Mouse (Mus musculus) kidney, embryonic 15.5 days (tissue): ENCODE results near the gene Spata21. TPM values are rescaled to one million over a fixed set of nuclear protein-coding genes. Genes with fewer than 3 reads are reported as not detected.

Source experiments
- ATAC-seq: fragments of 200-750 bp; cut with Nextera tagmentation; replicated peaks from 2 replicates; pipeline ENCODE4 v1.8.0; 2017; ENCODE audit warnings: moderate TSS enrichment; ENCODE audit not compliant: low FRiP score
- H3K27ac ChIP-seq: fragments of 300-500 bp; sonication (generic); 2 replicates; pipeline ENCODE4 v1.5.1; 2015; ENCODE audit warnings: mild to moderate bottlenecking, inconsistent platforms
- H3K27me3 ChIP-seq: fragments of 300-500 bp; sonication (generic); 2 replicates; pipeline ENCODE4 v1.6.1; 2015; ENCODE audit warnings: inconsistent platforms
- H3K36me3 ChIP-seq: fragments of 300-500 bp; sonication (generic); 2 replicates; pipeline ENCODE4 v1.6.1; 2015; ENCODE audit warnings: inconsistent platforms
- H3K4me1 ChIP-seq: fragments of 300-500 bp; sonication (generic); 2 replicates; pipeline ENCODE4 v1.6.1; 2015; ENCODE audit warnings: inconsistent platforms
- H3K4me2 ChIP-seq: fragments of 300-500 bp; sonication (generic); 2 replicates; pipeline ENCODE4 v1.6.1; 2015; ENCODE audit warnings: moderate library complexity, mild to moderate bottlenecking, inconsistent platforms
- H3K4me3 ChIP-seq: fragments of 300-500 bp; sonication (generic); replicated peaks from 2 replicates; pipeline ENCODE4 v1.5.1; 2015; ENCODE audit warnings: mild to moderate bottlenecking, inconsistent platforms
- H3K9ac ChIP-seq: fragments of 300-500 bp; sonication (generic); 2 replicates; pipeline ENCODE4 v1.6.1; 2015; ENCODE audit warnings: mild to moderate bottlenecking, inconsistent platforms
- H3K9me3 ChIP-seq: fragments of 300-500 bp; sonication (generic); replicated peaks from 2 replicates; pipeline ENCODE4 v1.6.1; 2016; ENCODE audit warnings: inconsistent platforms
- WGBS: fragments of 180-500 bp; shearing (Covaris S2); methylation state at CpG from one replicate; pipeline ENCODE4 v1.1.7; 2015; ENCODE audit warnings: mixed read lengths; 5-methylcytosine and 5-hydroxymethylcytosine counted together
- polyA plus RNA-seq: library from polyadenylated mRNA; unstranded; fragments of >200 nt; fragmentation: Nextera tagmentation; extraction: Ambion mirVana; gene quantifications from 2 replicates; pipeline ENCODE4 v1.2.1, GENCODE M21; 2015

The Spata21 gene
- polyA plus RNA-seq, 1 experiment from 2014 or later = 0.64 TPM

- H3K9ac ChIP-seq = peak within 1 kb of the TSS; percentile 72
- H3K27me3 ChIP-seq = no peaks in the 10 kb centered on the region
- H3K4me2 ChIP-seq = peak within 1 kb of the TSS; percentile 71
- H3K4me1 ChIP-seq = peaks cover 28% of the 10 kb centered on the region
- H3K4me3 ChIP-seq = peak within 1 kb of the TSS; percentile 72
- no peaks in the 10 kb centered on the region for H3K9me3 ChIP-seq
- peaks cover 28% of the 10 kb centered on the region for H3K36me3 ChIP-seq
- peak; percentile 94 for ATAC-seq
- WGBS = 1% methylated on average over 77 of the region's 77 CpGs
- peak within 1 kb of the TSS; percentile 96 for H3K27ac ChIP-seq
Observed at GRCm38 (mm10) chr4:141060426-141061301, 27.5 kb upstream of the Spata21 start, which contains the start of gene Crocc. Gene Crocc (minus strand): TSS chr4:141060550.

GRCm38 (mm10) chr4:141064104-141064659, 24.0 kb upstream of the Spata21 start:
- peaks cover 40% of the 10 kb centered on the region for H3K36me3 ChIP-seq
- no peak overlapping the region for H3K9ac ChIP-seq
- H3K27ac ChIP-seq = no peak overlapping the region
- no peak overlapping the region for H3K4me3 ChIP-seq
- H3K9me3 ChIP-seq = no peaks in the 10 kb centered on the region
- no peak overlapping the region for H3K4me2 ChIP-seq
- H3K27me3 ChIP-seq = no peaks in the 10 kb centered on the region
- ATAC-seq = no peak
- peaks cover 16% of the 10 kb centered on the region for H3K4me1 ChIP-seq
- WGBS = 86% methylated on average over 4 of the region's 4 CpGs

- Histone ChIP-seq H3K4me3 (no peak overlapping the region), H3K9ac (no peak overlapping the region), H3K36me3 (peaks cover 49% of the 10 kb centered on the region), H3K27me3 (no peaks in the 10 kb centered on the region), H3K4me2 (no peak overlapping the region), H3K9me3 (no peaks in the 10 kb centered on the region), H3K27ac (no peak overlapping the region), H3K4me1 (peaks cover 9% of the 10 kb centered on the region)
- WGBS = 5% methylated on average over 8 of the region's 8 CpGs
- no peak for ATAC-seq
Observed at GRCm38 (mm10) chr4:141065123-141065522, 23.0 kb upstream of the Spata21 start.

GRCm38 (mm10) chr4:141066709-141067515, 21.2 kb upstream of the Spata21 start:
- no peak overlapping the region for H3K4me3 ChIP-seq
- 76% methylated on average over 12 of the region's 12 CpGs for WGBS
- H3K4me2 ChIP-seq = no peak overlapping the region
- no peaks in the 10 kb centered on the region for H3K27me3 ChIP-seq
- peaks cover 67% of the 10 kb centered on the region for H3K36me3 ChIP-seq
- H3K4me1 ChIP-seq = no peaks in the 10 kb centered on the region
- no peak for ATAC-seq
- no peak overlapping the region for H3K9ac ChIP-seq
- H3K9me3 ChIP-seq = no peaks in the 10 kb centered on the region
- H3K27ac ChIP-seq = no peak overlapping the region

DNA sequence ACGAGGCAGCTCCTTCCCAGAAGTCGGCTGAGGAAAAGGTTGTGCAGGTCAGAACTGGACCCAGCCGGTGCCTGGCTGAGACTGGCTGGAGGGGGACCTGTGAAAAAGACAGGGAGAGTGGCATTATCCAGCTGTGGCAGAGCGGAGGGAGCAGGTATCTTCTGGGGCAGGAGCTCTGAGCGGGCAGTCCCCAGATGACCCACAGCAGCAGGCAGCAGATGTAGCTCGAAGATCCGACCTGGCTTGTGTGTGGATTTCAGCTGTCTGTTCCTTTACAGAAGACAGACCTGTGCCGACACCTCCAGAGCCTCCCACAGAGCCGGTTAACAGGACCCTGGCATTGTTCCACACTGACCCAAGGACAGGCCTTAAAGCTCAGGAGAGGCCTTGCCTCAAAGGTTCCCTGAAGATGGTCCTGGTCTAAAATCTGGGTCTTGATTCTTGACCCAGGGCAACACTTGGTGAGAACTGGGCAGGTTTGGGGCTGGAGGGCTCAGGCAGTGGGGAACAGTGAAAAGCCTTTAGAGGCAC, 20.6 kb upstream of the Spata21 start:
- WGBS = 87% methylated on average over 9 of the region's 9 CpGs
- Histone ChIP-seq H3K4me1 (no peaks in the 10 kb centered on the region), H3K4me2 (no peak overlapping the region), H3K27me3 (no peaks in the 10 kb centered on the region), H3K9me3 (no peaks in the 10 kb centered on the region), H3K36me3 (peaks cover 74% of the 10 kb centered on the region), H3K4me3 (no peak overlapping the region), H3K9ac (no peak overlapping the region), H3K27ac (0 out of 2 replicates have a peak overlapping the region, but pooled peaks have one; percentile 6)
- ATAC-seq = no peak

GRCm38 (mm10) chr4:141068655-141069054, 19.5 kb upstream of the Spata21 start:
- no peaks in the 10 kb centered on the region for H3K27me3 ChIP-seq
- H3K4me1 ChIP-seq = no peaks in the 10 kb centered on the region
- peaks cover 84% of the 10 kb centered on the region for H3K36me3 ChIP-seq
- no peak overlapping the region for H3K4me2 ChIP-seq
- H3K9me3 ChIP-seq = no peaks in the 10 kb centered on the region
- no peak overlapping the region for H3K4me3 ChIP-seq
- H3K27ac ChIP-seq = no peak overlapping the region
- no peak for ATAC-seq
- 93% methylated on average over 8 of the region's 8 CpGs for WGBS
- H3K9ac ChIP-seq = no peak overlapping the region

DNA sequence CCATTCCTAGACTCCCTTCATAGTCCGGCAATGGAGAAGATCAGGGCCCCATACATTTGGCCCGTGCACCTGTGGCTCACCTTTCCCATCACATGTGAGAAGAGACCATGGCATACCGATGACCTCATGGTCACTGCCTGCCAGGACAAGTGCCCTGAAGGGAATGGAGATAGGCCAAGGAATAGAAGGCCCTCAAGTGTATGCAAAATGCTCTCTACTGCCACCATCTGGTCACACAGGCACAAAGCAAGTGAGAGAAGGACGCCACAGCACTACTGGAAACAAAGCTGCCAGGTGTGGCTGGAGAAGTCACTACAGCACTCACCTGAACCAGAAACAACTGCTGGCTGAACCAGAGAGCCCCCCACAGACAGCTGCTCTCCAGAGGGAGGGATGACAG, 18.4 kb upstream of the Spata21 start:
- peaks cover 92% of the 10 kb centered on the region for H3K36me3 ChIP-seq
- H3K4me1 ChIP-seq = no peaks in the 10 kb centered on the region
- no peak for ATAC-seq
- 66% methylated on average over 4 of the region's 4 CpGs for whole genome bisulfite sequencing
- no peaks in the 10 kb centered on the region for H3K27me3 ChIP-seq
- H3K4me3 ChIP-seq = no peak overlapping the region
- no peak overlapping the region for H3K27ac ChIP-seq
- H3K9me3 ChIP-seq = no peaks in the 10 kb centered on the region
- no peak overlapping the region for H3K9ac ChIP-seq
- no peak overlapping the region for H3K4me2 ChIP-seq

GRCm38 (mm10) chr4:141072502-141072901, 15.6 kb upstream of the Spata21 start:
- Histone ChIP-seq H3K4me3 (no peak overlapping the region), H3K4me1 (peaks cover 15% of the 10 kb centered on the region), H3K9me3 (no peaks in the 10 kb centered on the region), H3K9ac (no peak overlapping the region), H3K4me2 (no peak overlapping the region), H3K27me3 (no peaks in the 10 kb centered on the region), H3K27ac (no peak overlapping the region), H3K36me3 (peaks cover 79% of the 10 kb centered on the region)
- 86% methylated on average over 11 of the region's 11 CpGs for WGBS
- no peak for ATAC-seq

DNA sequence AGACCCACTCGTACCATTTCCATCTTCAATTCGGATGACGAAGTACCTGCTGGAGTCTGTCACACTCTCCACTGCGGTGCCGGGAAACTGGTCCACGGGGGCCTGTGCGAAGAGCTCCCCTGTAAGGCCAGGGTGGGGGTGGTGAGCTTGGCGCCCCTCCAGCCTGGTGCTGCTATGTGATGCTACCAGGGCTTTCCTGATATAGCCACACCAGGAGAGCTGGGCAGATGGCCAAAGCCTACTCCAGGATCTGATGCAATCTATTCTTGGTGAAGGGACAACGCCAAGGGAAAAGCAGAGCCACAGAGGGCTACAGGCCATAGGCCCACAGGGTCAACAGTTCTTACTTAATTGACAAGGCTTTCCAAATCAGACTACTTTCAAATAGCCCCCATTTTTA, 14.5 kb upstream of the Spata21 start:
- Histone ChIP-seq H3K27me3 (no peaks in the 10 kb centered on the region), H3K4me3 (no peak overlapping the region), H3K9ac (no peak overlapping the region), H3K4me1 (peaks cover 16% of the 10 kb centered on the region), H3K4me2 (no peak overlapping the region), H3K27ac (no peak overlapping the region), H3K9me3 (no peaks in the 10 kb centered on the region), H3K36me3 (peaks cover 68% of the 10 kb centered on the region)
- 89% methylated on average over 9 of the region's 9 CpGs for WGBS
- no peak for ATAC-seq

DNA sequence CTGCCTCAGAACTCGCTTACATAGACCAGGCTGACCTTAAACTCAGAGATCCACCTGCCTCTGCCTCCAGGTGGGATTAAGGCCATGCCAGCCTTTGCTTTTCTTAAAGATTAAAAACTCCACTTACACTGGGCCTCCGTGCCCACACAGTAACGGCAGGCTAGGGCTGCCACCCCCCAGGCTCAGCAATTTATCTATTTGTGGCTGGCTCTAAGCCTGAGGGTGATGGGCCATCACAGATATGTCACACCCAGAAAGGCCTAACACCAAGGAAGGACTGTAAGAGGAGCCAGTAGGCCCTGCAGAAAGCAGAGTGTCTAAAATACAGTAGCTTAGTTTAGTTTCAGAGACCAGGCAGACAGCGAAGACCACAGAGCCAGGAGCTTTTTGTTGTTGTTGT, 14.0 kb upstream of the Spata21 start:
- WGBS = 90% methylated on average over 4 of the region's 4 CpGs
- no peak for ATAC-seq
- Histone ChIP-seq H3K27ac (no peak overlapping the region), H3K4me2 (no peak overlapping the region), H3K4me3 (no peak overlapping the region), H3K9me3 (no peaks in the 10 kb centered on the region), H3K27me3 (no peaks in the 10 kb centered on the region), H3K36me3 (peaks cover 63% of the 10 kb centered on the region), H3K4me1 (peaks cover 16% of the 10 kb centered on the region), H3K9ac (no peak overlapping the region)

GRCm38 (mm10) chr4:141076761-141077506, 11.2 kb upstream of the Spata21 start:
- H3K36me3 ChIP-seq = peaks cover 35% of the 10 kb centered on the region
- H3K4me3 ChIP-seq = peak overlapping the region; percentile 99
- 77% methylated on average over 17 of the region's 17 CpGs for WGBS
- no peak for ATAC-seq
- peaks cover 16% of the 10 kb centered on the region for H3K4me1 ChIP-seq
- no peaks in the 10 kb centered on the region for H3K27me3 ChIP-seq
- no peak overlapping the region for H3K27ac ChIP-seq
- H3K4me2 ChIP-seq = peak overlapping the region; percentile 84
- H3K9ac ChIP-seq = peak overlapping the region; percentile 73
- H3K9me3 ChIP-seq = no peaks in the 10 kb centered on the region
